Mouse (Mus musculus) duodenum, adult 2 months (tissue): ENCODE results near the gene Fth1. TPM values are rescaled to one million over a fixed set of nuclear protein-coding genes. Genes with fewer than 3 reads are reported as not detected.

Experiments
- polyA plus RNA-seq: library from polyadenylated mRNA; depleted of rRNA; stranded (reverse); fragments of >200 nt; gene quantifications from 2 replicates; pipeline ENCODE4 v1.2.3, GENCODE M21; 2012; ENCODE audit warnings: low replicate concordance; rRNA removed

The Fth1 gene
- 23,995 and 144,110 TPM in 2 replicates for polyA plus RNA-seq

DNA sequence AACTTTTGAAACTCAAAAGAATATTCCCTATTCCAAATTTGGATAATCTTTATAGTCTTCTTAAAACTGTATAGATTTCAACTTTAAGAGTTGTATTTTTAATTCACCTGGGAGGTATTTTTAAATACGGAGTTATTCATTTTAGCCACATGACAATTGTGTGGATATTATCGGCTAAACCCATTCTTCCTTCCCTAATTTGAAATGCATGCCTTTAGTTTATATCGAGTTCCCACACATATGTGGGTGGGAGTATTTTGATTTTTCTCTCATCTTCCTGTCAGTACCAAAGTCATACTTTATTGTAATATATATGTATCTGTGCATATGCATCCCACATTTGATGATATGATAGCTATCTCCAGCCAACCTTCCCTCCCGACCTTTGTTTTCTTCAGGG lies at the start of gene Fth1:
Fth1 (plus strand) TSS at position 341 of the 400 bp plus-strand sequence.

DNA sequence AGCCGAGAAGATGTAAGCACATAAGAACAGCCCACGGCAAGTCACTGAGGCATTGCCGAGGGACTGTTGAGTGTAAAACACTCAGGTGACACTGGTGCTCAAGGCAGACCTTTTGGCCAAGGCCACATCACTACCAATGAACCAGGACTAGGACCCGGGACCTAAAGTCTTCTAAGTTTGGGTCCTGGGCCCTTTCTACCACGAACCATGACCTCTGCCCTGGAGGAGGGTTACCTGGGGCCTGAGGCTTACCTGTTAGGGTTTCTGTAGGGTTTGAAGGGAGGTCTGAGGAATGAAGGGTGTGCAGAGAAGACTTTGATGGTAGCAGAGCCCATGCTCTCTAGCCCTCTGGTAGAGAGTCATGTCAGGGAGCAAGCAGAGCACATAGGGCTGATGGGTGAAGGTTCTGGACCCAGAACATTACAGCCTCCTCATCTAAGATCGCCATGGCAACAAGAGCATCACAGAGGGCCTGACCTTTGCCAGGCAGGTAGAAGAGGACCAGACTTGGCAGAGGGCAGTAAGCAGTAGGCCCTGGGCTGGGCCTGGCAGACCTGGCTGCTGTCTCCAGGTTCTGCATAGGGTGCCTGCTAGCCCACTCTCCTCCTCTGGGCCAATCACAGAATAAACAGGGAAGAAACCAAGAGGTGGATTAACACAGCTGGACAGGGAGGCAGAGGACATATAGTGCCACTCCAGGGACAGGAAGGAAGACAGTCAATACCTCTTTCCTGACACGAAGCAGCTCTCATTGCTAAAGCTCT lies 21.0 kb downstream of the Fth1 start, which contains the start of the genes Best1 and Rab3il1:
Best1 (minus strand) TSS at position 428 of the 764 bp plus-strand sequence.
Rab3il1 (plus strand) TSS at position 464 of the 764 bp plus-strand sequence.

Other genes with a start within 250 kb of the Fth1 start
- not detected in 2 replicates for gene Scgb2a2, start 133.0 kb upstream of the Fth1 start, polyA plus RNA-seq
- 11.7 TPM in 2 replicates for gene Incenp, start 81.0 kb upstream of the Fth1 start, polyA plus RNA-seq
- gene Best1, start 21.0 kb downstream of the Fth1 start, polyA plus RNA-seq = 0.88 TPM in 1 of 2 replicates, not detected in the other
- 5.1 and 5.6 TPM in 2 replicates for gene Rab3il1, start 21.1 kb downstream of the Fth1 start, polyA plus RNA-seq
- gene Fads3, start 61.0 kb downstream of the Fth1 start, polyA plus RNA-seq = 15.2 and 29.8 TPM in 2 replicates
- gene Fads2, start 121.1 kb downstream of the Fth1 start, polyA plus RNA-seq = 46.0 and 68.6 TPM in 2 replicates
- gene Fads1, start 202.3 kb downstream of the Fth1 start, polyA plus RNA-seq = 7.0 and 43.4 TPM in 2 replicates
- gene Tmem258, start 223.4 kb downstream of the Fth1 start, polyA plus RNA-seq = 84.5 and 120 TPM in 2 replicates
- 7.8 and 8.4 TPM in 2 replicates for gene Fen1, start 223.6 kb downstream of the Fth1 start, polyA plus RNA-seq